Mouse (Mus musculus): ENCODE results near the gene Prtn3. TPM values are rescaled to one million over a fixed set of nuclear protein-coding genes. Genes with fewer than 3 reads are reported as not detected.
"Not testable (repeated sequence)": the region's sequence is repeated elsewhere in the genome, so short reads cannot be mapped to it uniquely, and the experiment has no call there.

Prtn3 gene
- polyA plus RNA-seq, 1 experiment from 2014 or later, result 52.4 TPM

DNA sequence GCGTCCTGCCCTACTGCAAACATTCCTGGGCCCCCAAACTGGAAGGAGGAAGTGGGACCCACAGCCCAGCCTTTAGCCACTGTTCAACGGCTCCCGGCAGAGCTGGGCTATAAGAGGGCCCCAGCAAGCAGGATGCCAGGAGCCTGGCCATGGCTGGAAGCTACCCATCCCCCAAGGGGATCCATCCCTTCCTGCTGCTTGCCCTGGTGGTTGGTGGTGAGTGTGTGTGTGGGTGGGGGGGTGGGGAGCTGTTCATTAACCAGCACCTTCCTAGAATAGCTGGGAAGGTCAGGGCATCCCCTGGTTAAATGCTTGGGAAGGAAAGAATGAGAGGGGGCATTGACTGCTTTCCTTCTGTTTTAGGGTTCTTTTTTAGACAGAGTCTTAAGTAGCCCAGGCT lies 5.3 kb downstream of the Prtn3 start:
- Histone ChIP-seq H3K4me1 (replicated peaks; ENCODE audit: control insufficient read depth, insufficient read depth, low read length) (peaks cover 42% of the 10 kb centered on the region), H3K9ac (ENCODE audit: low read depth, low read length) (no peak overlapping the region), H3K4me2 (no peak overlapping the region), H3K4me3 (ENCODE audit: low read depth, low read length) (no peak overlapping the region), H3K36me3 (ENCODE audit: control insufficient read depth, insufficient read depth, low read length) (no peaks in the 10 kb centered on the region), H3K9me3 (ENCODE audit: control insufficient read depth, low read length) (no peaks in the 10 kb centered on the region), H3K27me3 (replicated peaks; ENCODE audit: control insufficient read depth, insufficient read depth, low read length) (peaks cover 8% of the 10 kb centered on the region), H3K27ac (ENCODE audit: low read depth, low read length) (no peak overlapping the region)
- no peak for ATAC-seq (replicated peaks; ENCODE audit: low FRiP score)
- WGBS, result 25% methylated on average over 3 of the region's 3 CpGs
- no peak for DNase-seq (ENCODE audit: low spot score)

DNA sequence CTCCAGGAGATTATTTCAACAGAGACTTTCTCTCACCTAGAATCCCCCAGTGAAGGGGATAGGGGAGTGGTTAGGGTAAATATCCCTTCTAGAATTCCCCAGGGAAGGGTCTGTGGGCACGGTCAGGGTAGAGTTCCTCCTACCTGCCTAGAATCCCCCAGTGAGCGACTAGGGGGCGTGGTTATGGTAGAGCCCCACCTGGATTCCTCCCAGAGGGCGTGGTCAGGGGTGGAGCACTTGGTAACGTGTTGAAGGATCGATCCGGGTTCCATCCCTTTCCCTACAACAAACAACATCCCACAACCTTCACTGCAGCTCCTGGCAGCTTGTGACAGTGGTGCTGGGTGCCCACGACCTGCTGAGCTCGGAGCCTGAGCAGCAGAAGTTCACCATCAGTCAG lies 6.4 kb downstream of the Prtn3 start:
- WGBS, result 10% methylated on average over 9 of the region's 9 CpGs
- peaks cover 38% of the 10 kb centered on the region for H3K4me1 ChIP-seq (replicated peaks; ENCODE audit: control insufficient read depth, insufficient read depth, low read length)
- peak overlapping the region; percentile 39 for H3K4me3 ChIP-seq (ENCODE audit: low read depth, low read length)
- DNase-seq (ENCODE audit: low spot score) (no peak), ATAC-seq (replicated peaks; ENCODE audit: low FRiP score) (0 out of 2 replicates have a peak, but pooled peaks have one; percentile 24)
- no peak overlapping the region for H3K9ac ChIP-seq (ENCODE audit: low read depth, low read length)
- peak overlapping the region; percentile 56 for H3K4me2 ChIP-seq
- H3K36me3 ChIP-seq (ENCODE audit: control insufficient read depth, insufficient read depth, low read length), result no peaks in the 10 kb centered on the region
- peaks cover 6% of the 10 kb centered on the region; the same call in 1 of the 2 replicates for H3K27me3 ChIP-seq (replicated peaks; ENCODE audit: control insufficient read depth, insufficient read depth, low read length)
- no peaks in the 10 kb centered on the region for H3K9me3 ChIP-seq (ENCODE audit: control insufficient read depth, low read length)
- H3K27ac ChIP-seq (ENCODE audit: low read depth, low read length), result no peak overlapping the region

DNA sequence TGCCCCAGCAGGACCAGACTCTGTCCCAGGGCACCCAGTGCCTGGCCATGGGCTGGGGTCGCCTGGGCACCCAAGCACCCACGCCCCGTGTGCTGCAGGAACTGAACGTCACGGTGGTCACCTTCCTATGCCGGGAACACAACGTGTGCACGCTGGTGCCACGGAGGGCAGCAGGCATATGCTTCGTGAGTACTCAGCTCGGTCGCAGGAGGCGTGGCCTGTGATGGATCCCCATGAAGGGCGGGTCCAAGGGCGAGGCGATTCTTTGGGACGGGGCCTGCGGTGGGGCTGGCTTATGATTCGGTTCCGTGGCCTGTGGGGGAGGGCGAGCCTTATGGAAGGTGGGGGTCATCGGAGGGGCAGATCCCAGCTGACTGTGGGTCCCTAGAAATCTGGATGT lies 7.7 kb downstream of the Prtn3 start:
- no peaks in the 10 kb centered on the region for H3K36me3 ChIP-seq (ENCODE audit: control insufficient read depth, insufficient read depth, low read length)
- H3K4me1 ChIP-seq (replicated peaks; ENCODE audit: control insufficient read depth, insufficient read depth, low read length), result peaks cover 34% of the 10 kb centered on the region
- ATAC-seq (replicated peaks; ENCODE audit: low FRiP score) (peak; percentile 44), DNase-seq (ENCODE audit: low spot score) (no peak)
- peaks cover 6% of the 10 kb centered on the region; the same call in 1 of the 2 replicates for H3K27me3 ChIP-seq (replicated peaks; ENCODE audit: control insufficient read depth, insufficient read depth, low read length)
- no peaks in the 10 kb centered on the region for H3K9me3 ChIP-seq (ENCODE audit: control insufficient read depth, low read length)
- peak overlapping the region; percentile 56 for H3K4me2 ChIP-seq
- H3K27ac ChIP-seq (ENCODE audit: low read depth, low read length), result no peak overlapping the region
- 0 out of 2 replicates have a peak overlapping the region, but pooled peaks have one; percentile 34 for H3K9ac ChIP-seq (ENCODE audit: low read depth, low read length)
- H3K4me3 ChIP-seq (ENCODE audit: low read depth, low read length), result peak overlapping the region; percentile 39
- 5% methylated on average over 22 of the region's 22 CpGs for WGBS

DNA sequence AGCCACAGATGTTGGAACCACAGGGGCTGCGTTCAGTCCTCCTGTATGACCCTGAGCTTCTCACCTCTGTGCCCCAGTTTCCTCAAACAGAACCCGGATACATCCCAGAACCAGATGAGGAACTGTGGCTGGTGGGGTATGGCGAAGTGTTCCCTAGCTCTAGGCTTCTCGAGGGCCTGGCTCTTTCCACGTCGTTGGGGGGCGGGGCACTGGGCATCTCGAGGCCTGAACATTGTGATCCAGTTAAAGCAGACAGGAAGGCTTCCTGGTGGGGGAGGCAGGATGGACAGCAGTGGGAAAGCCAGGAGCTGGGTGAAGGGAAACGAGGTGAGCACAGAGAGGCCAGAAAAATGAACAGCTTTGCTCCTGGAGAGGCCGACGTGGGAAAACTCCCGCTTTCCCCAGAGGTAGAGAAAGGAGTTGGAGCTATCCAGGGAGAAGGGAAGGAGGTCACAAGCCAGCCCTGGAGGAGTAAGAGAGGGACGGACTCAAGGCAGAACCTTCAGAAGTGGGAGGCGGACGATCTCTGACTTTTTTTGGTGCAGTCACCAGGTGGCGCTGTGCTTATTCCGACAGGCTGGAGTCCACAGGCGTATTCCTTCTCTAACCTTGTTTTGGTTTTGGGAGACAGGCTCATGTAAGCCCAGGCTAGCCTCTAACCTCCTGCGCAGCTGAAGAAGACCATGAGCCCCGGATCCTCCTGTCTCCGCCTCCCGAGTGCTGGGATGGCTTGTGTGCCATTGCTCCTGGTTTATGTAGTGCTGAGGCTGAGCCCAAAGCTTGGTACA lies 9.2 kb downstream of the Prtn3 start:
- no peaks in the 10 kb centered on the region for H3K36me3 ChIP-seq (ENCODE audit: control insufficient read depth, insufficient read depth, low read length)
- no peak overlapping the region for H3K4me3 ChIP-seq (ENCODE audit: low read depth, low read length)
- H3K9me3 ChIP-seq (ENCODE audit: control insufficient read depth, low read length), result no peaks in the 10 kb centered on the region
- H3K4me2 ChIP-seq, result peak overlapping the region; percentile 11
- WGBS, result 17% methylated on average over 22 of the region's 22 CpGs
- H3K27ac ChIP-seq (ENCODE audit: low read depth, low read length), result no peak overlapping the region
- DNase-seq (ENCODE audit: low spot score) (peak; percentile 75), ATAC-seq (replicated peaks; ENCODE audit: low FRiP score) (peak; percentile 15; the same call in 1 of the 2 replicates)
- H3K9ac ChIP-seq (ENCODE audit: low read depth, low read length), result peak overlapping the region; percentile 42; the same call in 1 of the 2 replicates
- peaks cover 6% of the 10 kb centered on the region; the same call in 1 of the 2 replicates for H3K27me3 ChIP-seq (replicated peaks; ENCODE audit: control insufficient read depth, insufficient read depth, low read length)
- peaks cover 29% of the 10 kb centered on the region for H3K4me1 ChIP-seq (replicated peaks; ENCODE audit: control insufficient read depth, insufficient read depth, low read length)

DNA sequence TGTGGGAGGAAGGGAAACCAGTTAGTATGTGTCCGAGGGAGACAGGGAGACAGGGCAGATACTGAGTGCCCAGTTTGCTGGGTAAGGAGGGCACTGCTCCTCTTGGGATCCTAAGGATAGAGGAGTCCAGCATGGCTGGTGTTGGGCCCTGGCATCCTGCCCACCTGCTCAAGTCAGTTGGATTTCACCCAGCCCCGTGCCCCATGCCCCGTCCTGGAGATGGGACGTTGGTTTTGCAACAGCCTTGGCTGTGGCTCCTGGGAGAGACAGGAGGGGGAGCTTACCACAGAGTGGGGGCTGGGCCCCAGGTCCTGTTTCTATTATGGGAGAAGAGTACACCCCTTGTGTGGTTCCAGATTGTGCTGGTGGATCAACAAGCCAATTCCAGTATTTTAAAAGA lies 10.2 kb downstream of the Prtn3 start:
- ATAC-seq (replicated peaks; ENCODE audit: low FRiP score), result no peak
- no peak for DNase-seq (ENCODE audit: low spot score)
- no peak overlapping the region for H3K4me2 ChIP-seq
- H3K9me3 ChIP-seq (ENCODE audit: control insufficient read depth, low read length), result no peaks in the 10 kb centered on the region
- no peak overlapping the region for H3K4me3 ChIP-seq (ENCODE audit: low read depth, low read length)
- no peak overlapping the region for H3K9ac ChIP-seq (ENCODE audit: low read depth, low read length)
- H3K4me1 ChIP-seq (replicated peaks; ENCODE audit: control insufficient read depth, insufficient read depth, low read length), result peaks cover 29% of the 10 kb centered on the region
- no peak overlapping the region for H3K27ac ChIP-seq (ENCODE audit: low read depth, low read length)
- no peaks in the 10 kb centered on the region for H3K36me3 ChIP-seq (ENCODE audit: control insufficient read depth, insufficient read depth, low read length)
- WGBS, result 45% methylated on average over 4 of the region's 4 CpGs
- H3K27me3 ChIP-seq (replicated peaks; ENCODE audit: control insufficient read depth, insufficient read depth, low read length), result peaks cover 6% of the 10 kb centered on the region; the same call in 1 of the 2 replicates

DNA sequence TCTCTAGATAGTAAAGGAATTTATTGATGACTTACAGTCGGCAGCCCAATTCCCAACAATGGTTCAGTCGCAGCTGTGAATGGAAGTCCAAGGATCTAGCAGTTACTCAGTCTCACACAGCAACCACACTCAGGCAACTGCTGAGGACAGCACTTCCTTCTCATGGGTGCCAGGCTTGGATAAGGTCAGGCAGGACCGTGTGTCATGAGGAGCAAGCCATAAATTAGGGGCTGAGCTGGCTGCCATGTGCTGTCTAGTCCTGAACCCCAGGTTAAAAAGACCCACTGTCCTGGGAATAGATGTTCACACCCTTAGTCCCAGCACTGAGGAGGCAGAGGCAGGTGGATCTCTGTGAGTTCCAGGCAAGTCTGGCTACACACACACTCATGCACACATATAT lies 10.7 kb downstream of the Prtn3 start:
- not testable (repeated sequence) for H3K9me3 ChIP-seq (ENCODE audit: control insufficient read depth, low read length); H3K27ac ChIP-seq (ENCODE audit: low read depth, low read length); H3K27me3 ChIP-seq (replicated peaks; ENCODE audit: control insufficient read depth, insufficient read depth, low read length); ATAC-seq (replicated peaks; ENCODE audit: low FRiP score); DNase-seq (ENCODE audit: low spot score); H3K9ac ChIP-seq (ENCODE audit: low read depth, low read length); H3K36me3 ChIP-seq (ENCODE audit: control insufficient read depth, insufficient read depth, low read length); H3K4me2 ChIP-seq; H3K4me3 ChIP-seq (ENCODE audit: low read depth, low read length)
- peaks cover 29% of the 10 kb centered on the region for H3K4me1 ChIP-seq (replicated peaks; ENCODE audit: control insufficient read depth, insufficient read depth, low read length)
- 56% methylated on average over 3 of the region's 3 CpGs for WGBS

DNA sequence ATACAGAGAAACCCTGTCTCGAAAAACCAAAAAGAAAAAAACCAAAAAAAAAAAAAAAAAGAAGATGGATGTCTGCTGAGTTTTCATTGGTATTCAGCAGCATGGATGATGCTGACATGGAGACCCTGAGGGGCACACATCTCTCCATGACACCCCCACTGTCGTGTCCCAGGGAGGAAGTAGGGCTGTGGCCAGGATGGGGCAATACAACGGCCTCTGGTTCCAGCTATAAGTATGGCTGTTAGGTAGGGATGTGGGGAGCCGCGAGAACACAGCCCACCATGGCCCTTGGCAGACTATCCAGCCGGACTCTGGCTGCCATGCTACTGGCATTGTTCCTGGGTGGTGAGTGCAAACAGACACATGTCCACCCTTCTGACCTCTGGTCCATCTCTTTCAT lies 11.8 kb downstream of the Prtn3 start, which contains the start of gene Elane:
Elane (plus strand) TSS at position 194 of the 400 bp plus-strand sequence.
- no peak for ATAC-seq (replicated peaks; ENCODE audit: low FRiP score)
- no peaks in the 10 kb centered on the region for H3K9me3 ChIP-seq (ENCODE audit: control insufficient read depth, low read length)
- H3K36me3 ChIP-seq (ENCODE audit: control insufficient read depth, insufficient read depth, low read length), result no peaks in the 10 kb centered on the region
- 71% methylated on average over 6 of the region's 6 CpGs for WGBS
- no peak within 1 kb of the TSS for H3K27ac ChIP-seq (ENCODE audit: low read depth, low read length)
- peaks cover 20% of the 10 kb centered on the region for H3K4me1 ChIP-seq (replicated peaks; ENCODE audit: control insufficient read depth, insufficient read depth, low read length)
- DNase-seq (ENCODE audit: low spot score), result no peak
- H3K4me3 ChIP-seq (ENCODE audit: low read depth, low read length), result no peak within 1 kb of the TSS
- H3K9ac ChIP-seq (ENCODE audit: low read depth, low read length), result no peak within 1 kb of the TSS
- H3K27me3 ChIP-seq (replicated peaks; ENCODE audit: control insufficient read depth, insufficient read depth, low read length), result peaks cover 6% of the 10 kb centered on the region; the same call in 1 of the 2 replicates
- no peak within 1 kb of the TSS for H3K4me2 ChIP-seq

DNA sequence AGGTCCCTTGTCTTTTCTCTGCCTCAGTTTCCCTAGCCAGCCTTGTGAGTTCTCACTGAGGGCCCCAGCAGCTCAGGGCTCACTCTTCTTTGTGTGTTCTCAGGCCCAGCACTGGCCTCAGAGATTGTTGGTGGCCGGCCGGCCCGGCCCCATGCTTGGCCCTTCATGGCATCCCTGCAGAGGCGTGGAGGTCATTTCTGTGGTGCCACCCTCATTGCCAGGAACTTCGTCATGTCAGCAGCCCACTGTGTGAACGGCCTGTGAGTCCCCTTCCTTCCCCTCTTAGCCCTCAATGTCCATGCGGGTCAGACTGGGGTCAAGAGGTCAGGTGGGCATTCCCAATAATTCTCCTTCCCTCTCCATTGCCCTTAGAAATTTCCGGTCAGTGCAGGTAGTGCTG lies 12.3 kb downstream of the Prtn3 start:
- WGBS, result 80% methylated on average over 8 of the region's 8 CpGs

DNA sequence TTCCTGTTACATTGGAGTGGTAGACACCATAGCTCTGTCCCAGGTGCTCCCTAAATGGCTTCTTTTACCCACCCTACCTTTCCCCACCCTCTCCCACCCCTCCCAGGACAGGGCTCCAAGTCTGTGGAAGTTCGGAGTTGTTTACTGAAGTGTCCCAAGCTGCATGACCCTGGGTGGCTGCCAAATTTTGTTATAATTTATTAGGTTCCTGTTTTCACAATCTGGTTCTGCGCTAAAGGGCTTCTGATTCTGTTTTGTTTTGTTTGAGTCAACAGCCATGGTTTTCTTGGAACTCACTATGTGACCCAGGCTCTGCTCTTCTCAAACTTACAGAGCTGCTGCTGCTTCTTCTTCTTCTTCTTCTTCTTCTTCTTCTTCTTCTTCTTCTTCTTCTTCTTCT lies 15.1 kb downstream of the Prtn3 start:
- Histone ChIP-seq H3K9me3 (ENCODE audit: control insufficient read depth, low read length) (no peaks in the 10 kb centered on the region), H3K4me3 (ENCODE audit: low read depth, low read length) (no peak overlapping the region), H3K4me2 (no peak overlapping the region), H3K36me3 (ENCODE audit: control insufficient read depth, insufficient read depth, low read length) (no peaks in the 10 kb centered on the region), H3K4me1 (replicated peaks; ENCODE audit: control insufficient read depth, insufficient read depth, low read length) (no peaks in the 10 kb centered on the region), H3K9ac (ENCODE audit: low read depth, low read length) (no peak overlapping the region), H3K27me3 (replicated peaks; ENCODE audit: control insufficient read depth, insufficient read depth, low read length) (no peaks in the 10 kb centered on the region), H3K27ac (ENCODE audit: low read depth, low read length) (no peak overlapping the region)
- WGBS, result 69% methylated on average over 2 of the region's 2 CpGs
- DNase-seq (ENCODE audit: low spot score) (no peak), ATAC-seq (replicated peaks; ENCODE audit: low FRiP score) (no peak)

More for the DNA sequence above, 12.3 kb downstream of the Prtn3 start:
- no peak overlapping the region for H3K27ac ChIP-seq (ENCODE audit: low read depth, low read length)
- H3K36me3 ChIP-seq (ENCODE audit: control insufficient read depth, insufficient read depth, low read length), result no peaks in the 10 kb centered on the region
- no peak overlapping the region for H3K4me2 ChIP-seq
- no peak for ATAC-seq (replicated peaks; ENCODE audit: low FRiP score)
- no peak overlapping the region for H3K4me3 ChIP-seq (ENCODE audit: low read depth, low read length)
- no peaks in the 10 kb centered on the region for H3K9me3 ChIP-seq (ENCODE audit: control insufficient read depth, low read length)
- H3K9ac ChIP-seq (ENCODE audit: low read depth, low read length), result no peak overlapping the region
- DNase-seq (ENCODE audit: low spot score), result no peak
- H3K27me3 ChIP-seq (replicated peaks; ENCODE audit: control insufficient read depth, insufficient read depth, low read length), result peaks cover 6% of the 10 kb centered on the region; the same call in 1 of the 2 replicates
- peaks cover 14% of the 10 kb centered on the region for H3K4me1 ChIP-seq (replicated peaks; ENCODE audit: control insufficient read depth, insufficient read depth, low read length)
